ENCODE assay signal across 7 mouse cellular contexts in the genomic region with DNA sequence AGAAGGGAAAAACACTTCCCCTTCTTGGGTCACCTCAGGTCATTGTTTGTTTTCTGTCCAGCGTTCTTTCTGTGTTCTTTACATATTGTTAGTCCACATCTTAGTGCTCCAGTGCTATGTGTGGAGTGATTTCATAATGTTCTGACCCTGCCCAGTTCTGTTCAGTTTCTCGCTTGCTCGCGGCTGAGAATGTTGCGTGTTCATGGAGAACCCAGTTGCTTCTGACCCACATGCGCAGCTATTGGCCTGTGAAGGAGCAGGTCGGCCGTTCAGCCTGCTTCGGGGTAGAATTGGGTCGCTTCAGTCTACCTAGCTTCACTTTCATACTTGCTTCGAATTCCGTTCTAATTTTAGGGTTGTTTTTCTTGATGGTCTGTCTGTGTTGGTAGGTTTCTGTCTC. TPM values are rescaled to one million over a fixed set of nuclear protein-coding genes. Genes with fewer than 3 reads are reported as not detected.
DNase-seq lines count a peak whose midpoint lies in the region; ATAC-seq and TF ChIP-seq lines count a peak whose summit lies in the region.

No protein-coding gene starts in this region.

- TF ChIP-seq CTCF in G1E (IDR thresholded peaks at IDR 0.05; ENCODE audit: low read depth, low read length) = no peak

- H3K27ac ChIP-seq in heart, embryonic 15.5 days = no peak overlapping the region
- H3K27ac ChIP-seq in midbrain, embryonic 13.5 days = no peak overlapping the region

- H3K9ac ChIP-seq in heart, embryonic 15.5 days = no peak overlapping the region; the same call in 1 of the 2 replicates
- peak overlapping the region; percentile 100; the same call in 1 of the 2 replicates for H3K9ac ChIP-seq in midbrain, embryonic 13.5 days (replicated peaks)

- peaks cover 26% of the 10 kb centered on the region for H3K27me3 ChIP-seq in G1E (ENCODE audit: insufficient read depth, low read length)
- H3K27me3 ChIP-seq in heart, embryonic 15.5 days = no peaks in the 10 kb centered on the region
- H3K27me3 ChIP-seq in midbrain, embryonic 13.5 days = no peaks in the 10 kb centered on the region

- H3K4me1 ChIP-seq in G1E (ENCODE audit: insufficient read depth, low read depth, low read length) = peaks cover 36% of the 10 kb centered on the region
- peaks cover 31% of the 10 kb centered on the region for H3K4me1 ChIP-seq in heart, embryonic 15.5 days (replicated peaks)
- peaks cover 57% of the 10 kb centered on the region for H3K4me1 ChIP-seq in midbrain, embryonic 13.5 days (replicated peaks)

- no peak for DNase-seq in G1E (ENCODE audit: low spot score)
- DNase-seq in brain, adult 2 months (ENCODE audit: low read depth, low spot score) = peak; percentile 66
- DNase-seq in kidney, postnatal 36 days = peak; percentile 69
- no peak for DNase-seq in frontal cortex, postnatal 36 days (ENCODE audit: low spot score in 2 of 2)
- DNase-seq in left cerebral cortex, adult 11 months (ENCODE audit: low spot score) = no peak

- H3K4me3 ChIP-seq in G1E (ENCODE audit: low read depth, low read length) = peak overlapping the region; percentile 31; the same call in 1 of the 2 replicates
- H3K4me3 ChIP-seq in heart, embryonic 15.5 days = peak overlapping the region; percentile 91
- H3K4me3 ChIP-seq in midbrain, embryonic 13.5 days (replicated peaks) = peak overlapping the region; percentile 97

- peaks cover 3% of the 10 kb centered on the region; the same call in 1 of the 2 replicates for H3K9me3 ChIP-seq in G1E (replicated peaks)
- no peaks in the 10 kb centered on the region for H3K9me3 ChIP-seq in heart, embryonic 15.5 days (replicated peaks)
- no peaks in the 10 kb centered on the region for H3K9me3 ChIP-seq in midbrain, embryonic 13.5 days

- peak overlapping the region; percentile 85 for H3K4me2 ChIP-seq in heart, embryonic 15.5 days
- peak overlapping the region; percentile 90 for H3K4me2 ChIP-seq in midbrain, embryonic 13.5 days (replicated peaks)

- peaks cover 52% of the 10 kb centered on the region for H3K36me3 ChIP-seq in G1E (replicated peaks)
- H3K36me3 ChIP-seq in heart, embryonic 15.5 days = peaks cover 16% of the 10 kb centered on the region
- H3K36me3 ChIP-seq in midbrain, embryonic 13.5 days = peaks cover 30% of the 10 kb centered on the region

- WGBS in heart, embryonic 15.5 days = 44% methylated on average over 12 of the region's 12 CpGs
- WGBS in midbrain, embryonic 13.5 days = 78% methylated on average over 12 of the region's 12 CpGs

- ATAC-seq in G1E (ENCODE audit: extremely low read depth, insufficient number of reproducible peaks, low FRiP score, poor library complexity, severe bottlenecking) = no peak
- no peak for ATAC-seq in heart, embryonic 15.5 days (replicated peaks; ENCODE audit: insufficient number of reproducible peaks, insufficient read depth, low FRiP score, low read depth)
- no peak for ATAC-seq in midbrain, embryonic 13.5 days

RNA-seq across cellular contexts. Expression of a gene that starts 2.6 kb away (rescaled TPM):
- total RNA-seq in G1E (2014; fragmentation: Nextera tagmentation) (77.8 and 97.9 TPM in 2 replicates), G1E (2017) (24.7 and 25.5 TPM in 2 replicates)
- 72.3 and 85.9 TPM in 2 replicates for polyA plus RNA-seq in G1E (2012)
- polyA plus RNA-seq in heart, embryonic 15.5 days (2015; fragmentation: Nextera tagmentation; extraction: Ambion mirVana) = 17.2 and 20.5 TPM in 2 replicates
- 50.1 and 55.5 TPM in 2 replicates for polyA plus RNA-seq in midbrain, embryonic 13.5 days (2015; fragmentation: Nextera tagmentation; extraction: Ambion mirVana)

Comparison
In these comparisons a context has a peak if more than half of its experiments do, and no peak if none do; other contexts are left out.
1. DNase-seq: peak in brain, adult 2 months (single experiment) and kidney, postnatal 36 days (2 of 2); none in G1E (single experiment), frontal cortex, postnatal 36 days (0 of 2) and left cerebral cortex, adult 11 months (single experiment).
2. H3K4me3 ChIP-seq: peak in every context shown above with its lines; median percentile 97 in midbrain, embryonic 13.5 days; 91 in heart, embryonic 15.5 days; 31 in G1E.